Mouse (Mus musculus): ENCODE measurements at regions not wholly inside any gene's neighbourhood (a gene's known extent, or its start where the extent isn't known, plus 50 kb on each side); places are given as distances from the start of the nearest gene placed in this dataset.

GRCm38 (mm10) chr12:49627222-49627621, 242.2 kb downstream of the Gm43517 start:
- TF ChIP-seq POLR2A (IDR thresholded peaks at IDR 0.05; ENCODE audit: borderline replicate concordance, insufficient read depth, low read length) (no peak), CTCF (IDR thresholded peaks at IDR 0.05; ENCODE audit: borderline replicate concordance, insufficient read depth, low read depth, low read length) (no peak)
